Mouse (Mus musculus) CH12.LX (cell line): ENCODE results near the gene Mkrn3. TPM values are rescaled to one million over a fixed set of nuclear protein-coding genes. Genes with fewer than 3 reads are reported as not detected.

Experiments used
- DNase-seq: peaks from one replicate; pipeline ENCODE4 v3.0.0-alpha.2; 2013; ENCODE audit errors: extremely low read depth
- H3K27ac ChIP-seq: 2 replicates; pipeline ENCODE4 v1.5.1; 2012; ENCODE audit warnings: low read depth, mild to moderate bottlenecking, control low read depth, moderate library complexity; ENCODE audit not compliant: insufficient read depth
- H3K27me3 ChIP-seq: replicated peaks from 2 replicates; pipeline ENCODE3; 2012; ENCODE audit warnings: inconsistent platforms
- H3K36me3 ChIP-seq, 2 experiments: replicated peaks in 1 of 2; 2 replicates each; pipeline versions ENCODE3 to v1.6.1; 2012; ENCODE audit warnings: inconsistent platforms in 1 of 2, low read length in 1 of 2, mild to moderate bottlenecking in 1 of 2, mixed read lengths in 1 of 2, moderate library complexity in 1 of 2; ENCODE audit not compliant: control insufficient read depth in 1 of 2, insufficient read depth in 1 of 2
- H3K4me1 ChIP-seq, 2 experiments: 2 replicates each; pipeline ENCODE4 v1.6.1; 2012; ENCODE audit warnings: inconsistent platforms in 1 of 2, moderate library complexity in 1 of 2; ENCODE audit not compliant: insufficient read depth in 2 of 2, control insufficient read depth in 1 of 2
- H3K4me2 ChIP-seq: 2 replicates; pipeline ENCODE4 v1.6.1; 2012; ENCODE audit warnings: low read depth, mild to moderate bottlenecking, control low read depth; ENCODE audit not compliant: poor library complexity, insufficient read depth, severe bottlenecking
- H3K4me3 ChIP-seq, 3 experiments: fragments of 150-350 bp in 1 of 3; sonication (generic) in 1 of 3; replicated peaks in 1 of 3; 2 replicates each; pipeline versions ENCODE3 to v1.5.1; 2011 to 2012; ENCODE audit warnings: low read depth in 2 of 3, low read length in 2 of 3, mild to moderate bottlenecking in 2 of 3, moderate library complexity in 2 of 3, control low read depth in 1 of 3, improper control_type of control experiment in 1 of 3, inconsistent platforms in 1 of 3, mixed read lengths in 1 of 3; ENCODE audit not compliant: poor library complexity in 1 of 3
- H3K79me2 ChIP-seq: replicated peaks from 2 replicates; pipeline ENCODE4 v1.6.1; 2012; ENCODE audit warnings: mild to moderate bottlenecking, moderate library complexity; ENCODE audit not compliant: control insufficient read depth, poor library complexity, insufficient read depth, severe bottlenecking; ENCODE audit errors: extremely low read depth
- H3K9ac ChIP-seq: 2 replicates; pipeline ENCODE4 v1.6.1; 2012; ENCODE audit warnings: low read depth, mild to moderate bottlenecking, control low read depth, moderate library complexity; ENCODE audit not compliant: insufficient read depth
- H3K9me3 ChIP-seq: replicated peaks from 2 replicates; pipeline ENCODE3; 2012; ENCODE audit warnings: low read length, inconsistent platforms, mixed read lengths
- E2F4 ChIP-seq: IDR thresholded peaks from 2 replicates; pipeline ENCODE4 v1.6.1; 2011; ENCODE audit warnings: low read depth, low read length, improper control_type of control experiment; ENCODE audit not compliant: insufficient replicate concordance
- ELF1 ChIP-seq: IDR thresholded peaks from 2 replicates; pipeline ENCODE4 v1.6.1; 2014; ENCODE audit warnings: low read depth, mild to moderate bottlenecking, inconsistent platforms, low read length, improper control_type of control experiment
- IRF4 ChIP-seq: IDR thresholded peaks from 2 replicates; pipeline ENCODE4 v1.6.1; 2014; ENCODE audit warnings: low read depth, mild to moderate bottlenecking, inconsistent platforms, low read length, improper control_type of control experiment
- JUN ChIP-seq: IDR thresholded peaks from 2 replicates; pipeline ENCODE4 v1.6.1; 2011; ENCODE audit warnings: low read depth, mild to moderate bottlenecking, low read length, improper control_type of control experiment, moderate library complexity; ENCODE audit not compliant: insufficient read depth
- JUND ChIP-seq: conservative IDR thresholded peaks from 2 replicates; pipeline ENCODE4 v1.6.1; 2011; ENCODE audit warnings: low read depth, low read length, improper control_type of control experiment
- MAFK ChIP-seq: IDR thresholded peaks from 2 replicates; pipeline ENCODE4 v1.6.1; 2011; ENCODE audit warnings: low read length, improper control_type of control experiment; ENCODE audit not compliant: insufficient replicate concordance
- MXI1 ChIP-seq: IDR thresholded peaks from 2 replicates; pipeline ENCODE4 v1.6.1; 2011; ENCODE audit warnings: mild to moderate bottlenecking, low read depth, low read length, improper control_type of control experiment
- POLR2A ChIP-seq: IDR thresholded peaks from 2 replicates; pipeline ENCODE4 v1.6.1; 2011; ENCODE audit warnings: low read depth, mild to moderate bottlenecking, improper control_type of control experiment, low read length
- POLR2AphosphoS2 ChIP-seq: IDR thresholded peaks from 2 replicates; pipeline ENCODE4 v1.6.1; 2011; ENCODE audit warnings: low read depth, low read length, improper control_type of control experiment
- RAD21 ChIP-seq: IDR thresholded peaks from 2 replicates; pipeline ENCODE4 v1.6.1; 2011; ENCODE audit warnings: low read depth, mild to moderate bottlenecking, low read length, improper control_type of control experiment, moderate library complexity
- RCOR1 ChIP-seq: conservative IDR thresholded peaks from 2 replicates; pipeline ENCODE4 v1.6.1; 2012; ENCODE audit warnings: low read depth, mild to moderate bottlenecking, inconsistent platforms, low read length, improper control_type of control experiment
- SMC3 ChIP-seq: IDR thresholded peaks from 2 replicates; pipeline ENCODE4 v1.6.1; 2011; ENCODE audit warnings: low read depth, low read length, improper control_type of control experiment
- ZKSCAN1 ChIP-seq: IDR thresholded peaks from 2 replicates; pipeline ENCODE4 v1.6.1; 2012; ENCODE audit warnings: low read depth, inconsistent platforms, low read length, improper control_type of control experiment, borderline replicate concordance
- ZMIZ1 ChIP-seq: IDR thresholded peaks from 2 replicates; pipeline ENCODE4 v1.6.1; 2012; ENCODE audit warnings: low read depth, mild to moderate bottlenecking, inconsistent platforms, low read length, improper control_type of control experiment
- dilution Hi-C: fragments of 300-500 bp; cut with MboI; formaldehyde crosslinking; loops from 2 replicates; pipeline ENCODE4 v1.14.3; 2020; ENCODE audit warnings: low sequenced_read_pairs; ENCODE audit not compliant: extremely low pct_unique_long_range_greater_than_20kb, extremely low pct_ligation_motif_present
- in situ Hi-C: fragments of 300-500 bp; cut with MboI; formaldehyde crosslinking; loops from 3 replicates; pipeline ENCODE4 v1.14.3; 2019; ENCODE audit warnings: low sequenced_read_pairs, low pct_ligation_motif_present, low pct_unique_long_range_greater_than_20kb, mixed read lengths
- polyA plus RNA-seq: library from polyadenylated mRNA; unstranded; fragments of >175 nt; gene quantifications from 2 replicates; pipeline ENCODE4 v1.2.1, GENCODE M21; 2012; ENCODE audit warnings: low read depth; ENCODE audit not compliant: insufficient read length
- total RNA-seq, 2 experiments: library from RNA; depleted of rRNA; stranded (reverse); fragments of 300-350 nt in 1 of 2; fragments of >200 nt in 1 of 2; gene quantifications; 2 replicates each; pipeline ENCODE4 v1.2.3; 2012 to 2014

Mkrn3 gene
- total and polyA plus RNA-seq, 3 experiments, result 0.11 TPM; not detected in 2

DNA sequence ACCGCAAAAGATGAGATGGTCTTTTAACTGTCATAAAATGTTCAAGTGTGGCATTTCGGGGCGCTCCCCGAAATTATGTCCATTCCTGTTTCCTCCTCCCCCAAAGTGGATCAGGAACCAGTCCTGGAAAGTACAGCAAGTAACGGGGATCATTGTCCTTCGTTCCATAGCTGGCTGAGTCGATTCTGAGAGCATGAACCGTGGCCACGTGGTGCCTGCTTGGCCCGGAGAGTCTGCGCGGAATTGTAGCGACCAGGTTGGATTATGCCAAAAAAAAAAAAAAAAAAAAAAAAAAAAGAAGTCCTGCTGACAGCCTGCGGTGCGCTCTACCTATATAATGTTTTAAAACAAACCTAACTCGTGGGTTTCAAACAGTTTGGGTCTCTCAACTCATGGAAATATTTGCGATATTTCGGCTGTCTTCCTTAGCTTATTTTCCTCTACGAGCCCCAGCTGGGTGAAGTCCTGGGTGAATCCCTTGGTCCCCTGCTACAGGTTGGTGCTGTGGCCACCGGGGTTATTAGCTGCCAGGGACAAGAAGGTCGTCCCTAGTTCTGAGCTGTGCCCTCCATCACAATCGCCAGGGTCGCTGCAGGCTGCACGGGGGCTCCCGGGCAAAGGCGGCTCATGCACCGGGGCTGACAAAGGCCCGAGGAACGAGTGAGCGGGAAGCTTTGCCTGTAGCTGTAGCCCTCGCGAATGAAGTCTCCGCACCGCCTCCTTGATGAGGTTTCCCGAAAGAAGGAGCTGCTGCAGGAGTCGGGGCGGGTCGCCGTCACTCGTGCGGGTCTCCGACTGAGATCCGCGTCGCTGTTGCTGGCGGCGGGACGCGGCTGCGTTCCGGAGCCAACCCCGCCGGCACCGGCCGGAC is 43.3 kb upstream of the Mkrn3 start:
- H3K27ac ChIP-seq, result no peak overlapping the region
- dilution Hi-C loops (no loop called here), in situ Hi-C loops (no loop called here)
- H3K36me3 ChIP-seq, result no peaks in the 10 kb centered on the region
- H3K9me3 ChIP-seq, result peaks cover 36% of the 10 kb centered on the region
- H3K27me3 ChIP-seq, result no peaks in the 10 kb centered on the region
- no peak overlapping the region for H3K9ac ChIP-seq
- DNase-seq, result no peak
- no peaks in the 10 kb centered on the region for H3K79me2 ChIP-seq
- H3K4me3 ChIP-seq, result no peak overlapping the region
- H3K4me1 ChIP-seq, result no peaks in the 10 kb centered on the region
- no peak overlapping the region for H3K4me2 ChIP-seq
- TF ChIP-seq JUN (no peak), ZMIZ1 (no peak), SMC3 (no peak), E2F4 (no peak), MXI1 (no peak), RCOR1 (no peak)

DNA sequence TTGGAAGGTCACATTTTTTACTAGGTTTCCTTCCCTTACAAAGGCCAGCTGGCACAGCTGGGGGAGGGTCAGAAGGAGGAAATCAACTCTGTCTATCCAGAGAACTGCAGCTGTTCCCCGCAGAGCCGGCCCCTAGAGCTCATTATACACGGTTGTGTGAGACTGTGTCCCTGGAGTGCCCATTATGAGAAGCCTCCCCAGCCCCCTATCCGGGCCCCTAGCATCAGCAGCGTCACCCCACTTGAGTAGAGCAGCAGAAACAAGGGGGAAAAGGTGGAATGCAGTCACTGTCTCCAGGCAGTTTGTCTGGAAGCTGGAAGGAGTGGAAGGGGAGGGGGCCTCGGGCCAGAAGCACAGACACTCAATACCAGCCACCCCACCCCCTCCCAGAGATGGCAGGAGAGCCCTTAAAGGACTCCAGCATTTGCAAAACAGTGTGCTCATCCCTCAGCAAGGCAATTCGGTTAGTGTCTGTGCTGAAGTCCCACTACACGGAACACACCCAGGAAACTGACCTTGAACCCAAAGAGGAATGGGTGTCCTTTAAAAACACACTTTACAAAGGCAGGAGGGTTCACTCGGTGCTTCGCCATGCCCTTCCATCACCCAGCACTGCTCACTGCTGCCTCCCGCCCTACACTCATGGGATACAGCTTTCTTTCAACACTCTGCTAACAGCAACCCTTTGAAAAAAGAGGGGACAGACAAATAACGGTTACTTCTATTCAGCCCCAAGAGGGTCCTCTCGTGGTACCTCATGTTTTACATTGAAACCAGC is 42.5 kb upstream of the Mkrn3 start:
- TF ChIP-seq RCOR1 (no peak), ZMIZ1 (no peak), E2F4 (no peak), POLR2A (no peak), MXI1 (no peak), RAD21 (no peak), MAFK (no peak), IRF4 (no peak), ZKSCAN1 (no peak), JUND (no peak), ELF1 (no peak), POLR2AphosphoS2 (no peak)
- no peaks in the 10 kb centered on the region for H3K27me3 ChIP-seq
- no peaks in the 10 kb centered on the region for H3K4me1 ChIP-seq
- dilution Hi-C loops (no loop called here), in situ Hi-C loops (no loop called here)
- H3K9me3 ChIP-seq, result peaks cover 37% of the 10 kb centered on the region
- H3K4me2 ChIP-seq, result no peak overlapping the region
- H3K79me2 ChIP-seq, result no peaks in the 10 kb centered on the region
- no peak overlapping the region for H3K9ac ChIP-seq
- no peak overlapping the region for H3K4me3 ChIP-seq
- H3K36me3 ChIP-seq, result no peaks in the 10 kb centered on the region
- no peak overlapping the region for H3K27ac ChIP-seq
- no peak for DNase-seq
